Mouse (Mus musculus) left cerebral cortex, adult 8-10 months (tissue): ENCODE measurements around the gene Slc16a9. TPM values are rescaled to one million over a fixed set of nuclear protein-coding genes. Genes with fewer than 3 reads are reported as not detected.

ENCODE experiments used
- DNase-seq, 2 experiments: peaks; one replicate each; pipeline ENCODE4 v3.0.0; 2022; ENCODE audit warnings: low spot score in 2 of 2
- total RNA-seq, 4 experiments: library from RNA; stranded (reverse); gene quantifications; 2 replicates each; pipeline ENCODE4 v1.2.4; 2022

Slc16a9 gene
- total RNA-seq, 4 experiments from 2014 or later, result 1.7 to 3.0 (median 2.1) TPM

DNA sequence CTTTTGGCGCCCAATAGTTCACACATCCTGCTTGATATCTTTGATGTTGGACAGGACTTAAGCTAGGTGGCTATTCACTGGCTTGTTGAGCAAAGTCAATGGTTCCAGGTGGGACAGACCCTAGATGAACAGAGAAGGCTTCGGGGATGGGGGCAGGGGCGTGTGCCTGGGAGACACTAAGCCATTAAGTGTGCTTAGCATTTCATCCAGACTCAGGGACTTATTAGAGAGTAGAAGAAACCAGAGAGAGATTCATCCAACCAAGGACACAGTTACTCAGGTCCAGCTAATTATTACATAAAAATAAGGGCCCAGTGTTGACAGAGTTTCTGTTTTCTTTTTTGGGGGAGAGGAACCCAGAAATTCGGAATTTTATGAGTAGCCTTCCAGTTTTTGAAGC is 5.5 kb downstream of the Slc16a9 start:
- DNase-seq, result no peak

DNA sequence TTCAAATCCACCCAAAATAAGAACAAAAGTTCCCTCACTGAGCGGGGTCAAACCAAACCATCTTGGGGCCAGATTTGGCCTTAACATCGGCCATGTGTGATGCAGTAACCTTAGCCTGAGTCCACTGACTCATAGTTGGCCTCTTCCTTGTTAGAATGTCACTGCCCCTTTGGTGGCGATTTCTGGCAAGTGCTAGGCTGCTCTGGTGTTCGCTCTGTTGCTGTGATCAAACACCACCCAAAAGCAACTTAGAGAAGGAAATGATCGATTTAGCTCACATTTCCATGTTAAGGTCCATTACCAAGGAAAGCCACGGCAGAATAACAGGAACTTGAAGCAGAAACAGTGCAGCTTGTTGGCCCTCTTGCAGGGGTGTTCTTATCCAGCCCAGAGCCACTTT is 5.9 kb downstream of the Slc16a9 start:
- DNase-seq, result no peak

DNA sequence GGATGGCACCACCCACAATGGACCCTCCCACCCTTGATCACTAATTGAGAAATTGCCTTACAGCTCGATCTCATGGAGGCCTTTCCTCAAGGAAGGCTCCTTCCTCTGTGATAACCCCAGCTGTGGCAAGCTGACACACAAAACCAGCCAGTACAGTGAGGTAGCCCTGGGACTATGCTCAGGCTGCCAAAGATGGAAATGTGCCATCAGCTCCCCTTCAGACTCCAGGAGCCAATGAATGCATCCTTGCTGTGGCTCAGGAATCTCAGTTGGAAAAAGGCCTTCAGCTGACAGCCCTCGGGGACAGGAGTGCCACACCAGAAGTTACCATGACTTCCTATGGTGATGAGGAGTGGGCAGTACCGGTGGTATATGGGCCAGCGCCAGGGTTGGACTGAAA is 9.8 kb downstream of the Slc16a9 start:
- no peak for DNase-seq

- DNase-seq, result no peak
Observed at GRCm38 (mm10) chr10:70255601-70256210, 10.8 kb downstream of the Slc16a9 start.

DNA sequence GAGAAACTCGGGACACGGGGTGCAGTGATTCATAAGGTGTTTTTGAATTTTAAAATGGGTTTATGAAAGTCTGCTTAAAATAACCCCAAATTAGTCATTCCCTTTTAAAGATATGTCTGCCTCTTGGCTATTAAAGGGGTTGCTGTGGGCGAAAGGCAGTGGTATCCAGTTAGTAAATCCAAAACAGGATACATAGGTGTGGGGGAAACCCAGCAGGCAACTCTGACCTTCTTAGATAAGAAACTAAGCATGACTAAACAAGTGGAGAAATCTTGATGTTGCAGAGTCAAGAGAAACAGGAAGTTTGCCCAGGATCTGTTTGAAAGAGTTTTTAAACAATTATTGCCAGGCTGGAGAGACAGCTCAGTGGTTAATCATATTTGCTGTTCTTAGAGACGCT is 12.1 kb downstream of the Slc16a9 start:
- no peak for DNase-seq

GRCm38 (mm10) chr10:70260904-70261303 is 16.0 kb downstream of the Slc16a9 start:
- DNase-seq, result no peak

DNA sequence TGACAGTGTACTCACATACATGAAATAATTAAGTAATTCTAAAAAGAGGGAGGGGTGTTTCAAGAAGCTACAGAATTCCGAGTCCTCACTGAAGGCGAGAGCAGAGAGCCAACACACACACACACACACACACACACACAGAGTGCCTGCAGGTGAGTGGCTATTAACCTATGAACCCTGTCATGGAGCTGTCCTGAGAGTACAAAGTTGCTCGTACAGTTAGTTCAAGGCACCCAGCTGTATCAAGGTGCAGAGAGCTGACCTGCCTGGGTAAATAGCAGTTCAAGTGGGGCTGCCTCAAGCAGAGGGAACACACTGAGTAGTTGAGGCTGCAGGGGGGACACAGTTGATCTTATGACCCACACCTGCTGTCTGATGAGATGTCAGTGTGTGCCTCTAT is 17.2 kb downstream of the Slc16a9 start:
- DNase-seq, result no peak

DNA sequence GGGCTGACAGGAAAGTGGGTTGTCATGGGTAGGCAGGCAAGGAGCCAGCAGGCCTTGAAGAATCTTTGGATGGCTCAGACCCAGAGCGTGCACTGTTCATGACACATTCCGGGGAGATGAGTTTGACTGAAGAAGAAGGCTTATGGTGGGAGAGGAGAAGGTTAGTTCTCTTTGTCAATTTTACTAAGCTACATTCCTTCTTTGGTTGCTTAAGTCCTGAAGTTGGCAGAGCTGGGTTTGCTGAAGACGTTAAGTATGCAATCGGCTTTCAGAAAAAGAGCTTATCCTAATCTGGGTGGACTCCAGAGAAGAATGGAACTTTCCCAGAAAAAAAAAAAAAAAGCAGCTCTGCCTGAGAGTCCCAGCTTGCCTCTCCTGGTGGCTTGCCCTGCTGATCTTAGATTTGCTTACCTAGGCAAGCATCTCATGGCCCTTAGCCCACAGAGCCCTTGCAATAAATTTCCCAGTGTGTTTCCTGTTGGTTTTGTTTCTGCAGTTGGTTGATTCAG is 18.8 kb downstream of the Slc16a9 start:
- no peak for DNase-seq

DNA sequence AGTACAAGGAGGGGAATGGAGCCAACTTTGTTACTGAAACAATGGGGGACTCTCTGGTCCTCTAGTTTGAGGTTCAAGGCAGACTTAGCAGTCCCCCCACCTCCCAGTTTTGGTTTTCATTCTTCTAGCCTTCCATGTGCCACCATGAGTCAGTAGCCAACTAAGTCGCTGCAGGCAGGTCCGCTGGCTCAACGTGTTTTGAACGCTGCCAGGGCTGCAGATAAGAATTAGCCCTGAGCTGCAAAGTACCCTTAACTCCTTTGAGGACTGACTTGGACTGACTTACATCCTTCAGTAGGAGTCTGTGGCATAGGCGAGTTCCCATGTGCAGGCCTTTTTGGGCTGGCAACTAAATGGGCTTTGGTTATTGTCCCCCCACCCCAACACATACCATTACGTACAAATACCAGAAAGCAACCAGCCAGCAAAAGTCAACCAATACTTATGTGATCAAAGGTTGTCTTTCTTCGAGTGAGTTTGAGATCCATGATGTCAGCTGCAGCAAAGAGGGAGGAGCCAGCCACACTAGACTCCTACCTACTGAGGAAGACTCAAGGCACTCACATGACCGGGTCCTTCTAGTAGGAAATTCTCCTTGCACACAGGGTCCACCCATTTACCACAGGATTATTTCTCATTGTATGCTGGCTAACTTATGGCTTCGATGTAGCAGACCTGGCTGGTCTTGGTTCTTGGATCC is 19.6 kb downstream of the Slc16a9 start:
- DNase-seq, result no peak

DNA sequence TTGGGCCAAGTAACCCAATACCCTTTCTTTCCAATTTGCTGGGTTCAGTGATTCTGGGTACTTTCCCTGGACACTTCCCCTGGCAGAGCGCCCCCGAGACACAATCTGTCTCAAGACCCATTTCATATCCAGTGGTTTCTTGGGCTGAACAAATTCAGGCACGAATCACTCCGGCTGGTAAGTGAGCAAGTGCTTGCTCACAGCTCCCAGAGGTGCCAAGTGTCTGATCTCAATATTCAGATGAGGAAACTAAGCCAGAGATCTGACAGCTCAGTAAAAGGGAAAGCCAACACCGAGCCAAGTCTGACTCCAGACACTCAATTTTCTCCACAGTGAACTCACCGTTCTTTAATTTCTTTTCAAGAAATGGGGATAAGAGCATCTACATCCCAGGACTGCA is 21.6 kb downstream of the Slc16a9 start:
- no peak for DNase-seq

DNA sequence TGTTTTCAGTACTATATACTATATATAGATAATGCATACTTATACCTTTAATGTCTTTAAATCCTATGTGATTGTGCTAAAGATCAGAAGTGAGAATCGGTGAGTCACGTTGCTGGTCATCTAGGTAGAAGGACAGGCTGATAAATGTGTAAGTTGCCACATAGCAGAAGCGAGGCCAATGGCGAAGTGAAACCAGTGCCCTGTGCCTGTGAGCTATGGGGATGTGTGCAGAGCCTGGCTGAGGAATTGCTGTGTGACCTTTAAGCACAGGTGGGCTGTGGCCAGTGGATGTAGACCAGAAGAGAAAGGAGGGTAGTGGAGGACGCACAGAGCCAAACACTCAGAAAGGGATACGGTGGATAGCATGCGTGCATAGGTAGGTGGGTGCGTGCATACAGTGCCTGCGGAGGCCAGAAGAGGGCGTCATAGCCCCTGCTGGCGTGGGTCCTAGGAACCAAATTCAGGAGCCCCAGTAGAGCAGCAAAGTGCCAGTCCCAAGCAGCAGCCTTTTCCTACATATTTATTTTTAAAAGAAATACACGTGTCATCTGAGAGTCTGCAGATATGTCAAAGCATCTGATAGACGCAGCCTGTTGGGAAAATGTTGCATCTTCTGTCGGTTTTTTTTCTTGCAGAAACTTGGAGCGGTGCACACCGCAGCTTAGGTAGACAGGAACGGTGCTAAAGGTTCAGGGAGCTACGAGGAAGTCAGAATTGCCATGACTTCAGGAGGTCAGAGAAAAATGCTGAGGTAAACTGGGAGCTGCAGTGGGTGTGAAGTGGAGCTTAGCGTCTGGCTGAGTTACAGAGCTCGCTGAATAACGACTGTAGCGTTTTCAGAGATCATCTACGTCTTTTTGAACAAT is 23.9 kb downstream of the Slc16a9 start:
- DNase-seq, result no peak

DNA sequence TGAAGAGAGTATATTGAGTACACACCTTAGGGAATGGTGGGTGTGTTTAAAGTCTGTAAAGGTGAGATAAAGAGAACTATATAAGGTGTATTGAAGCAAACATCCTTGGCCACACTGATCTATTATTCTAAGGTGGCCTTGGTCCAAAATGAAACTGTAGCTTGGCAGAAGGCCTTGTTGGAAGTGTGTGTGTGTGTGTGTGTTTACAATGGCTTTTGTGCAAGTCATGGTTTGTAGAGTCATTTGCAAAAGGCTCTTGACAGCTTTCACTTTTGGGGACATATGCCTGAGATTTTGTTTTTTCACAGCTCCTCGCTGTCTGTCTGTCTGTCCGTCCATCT is 24.5 kb downstream of the Slc16a9 start:
- no peak for DNase-seq

DNA sequence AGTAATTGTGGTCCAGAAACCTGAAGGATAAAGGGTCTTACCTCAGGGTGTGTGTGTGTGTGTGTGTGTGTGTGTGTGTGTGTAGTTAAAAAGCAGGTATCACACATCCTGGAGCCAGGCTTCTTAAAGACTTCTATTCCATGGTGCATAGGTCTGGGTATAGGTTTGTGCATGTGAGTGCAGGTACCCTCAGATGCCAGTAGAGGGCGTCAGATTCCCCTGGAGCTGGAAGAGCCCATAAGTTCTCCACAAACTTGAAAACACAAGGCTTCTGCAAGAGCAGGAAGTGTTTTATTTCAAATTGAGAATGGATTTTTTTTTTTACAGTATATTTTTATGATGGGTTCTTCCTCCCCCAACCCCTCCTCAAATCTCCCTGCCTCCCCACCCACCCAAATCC is 31.8 kb downstream of the Slc16a9 start:
- DNase-seq, result no peak

GRCm38 (mm10) chr10:70279349-70279748 is 34.4 kb downstream of the Slc16a9 start:
- no peak for DNase-seq

DNA sequence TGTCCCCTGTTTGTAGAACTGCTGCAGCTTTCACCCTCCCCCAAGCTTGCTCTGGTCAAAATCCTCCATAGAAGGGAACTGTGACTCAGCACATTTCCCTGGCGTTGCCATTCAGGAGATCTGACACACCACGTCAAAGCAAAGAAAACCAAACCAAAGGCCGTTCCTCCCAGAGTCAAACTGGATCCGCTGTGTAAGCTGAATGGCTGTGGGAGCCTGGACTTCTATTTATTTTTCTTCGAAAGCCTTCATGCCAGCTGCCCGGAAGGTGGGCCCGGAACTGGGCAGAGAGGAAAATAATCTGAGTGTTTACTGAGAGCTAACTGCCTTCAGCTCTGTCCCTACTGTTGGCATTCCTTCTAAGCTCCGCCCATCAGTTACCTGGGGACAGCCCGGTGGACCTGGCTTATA is 42.9 kb downstream of the Slc16a9 start:
- no peak for DNase-seq

DNA sequence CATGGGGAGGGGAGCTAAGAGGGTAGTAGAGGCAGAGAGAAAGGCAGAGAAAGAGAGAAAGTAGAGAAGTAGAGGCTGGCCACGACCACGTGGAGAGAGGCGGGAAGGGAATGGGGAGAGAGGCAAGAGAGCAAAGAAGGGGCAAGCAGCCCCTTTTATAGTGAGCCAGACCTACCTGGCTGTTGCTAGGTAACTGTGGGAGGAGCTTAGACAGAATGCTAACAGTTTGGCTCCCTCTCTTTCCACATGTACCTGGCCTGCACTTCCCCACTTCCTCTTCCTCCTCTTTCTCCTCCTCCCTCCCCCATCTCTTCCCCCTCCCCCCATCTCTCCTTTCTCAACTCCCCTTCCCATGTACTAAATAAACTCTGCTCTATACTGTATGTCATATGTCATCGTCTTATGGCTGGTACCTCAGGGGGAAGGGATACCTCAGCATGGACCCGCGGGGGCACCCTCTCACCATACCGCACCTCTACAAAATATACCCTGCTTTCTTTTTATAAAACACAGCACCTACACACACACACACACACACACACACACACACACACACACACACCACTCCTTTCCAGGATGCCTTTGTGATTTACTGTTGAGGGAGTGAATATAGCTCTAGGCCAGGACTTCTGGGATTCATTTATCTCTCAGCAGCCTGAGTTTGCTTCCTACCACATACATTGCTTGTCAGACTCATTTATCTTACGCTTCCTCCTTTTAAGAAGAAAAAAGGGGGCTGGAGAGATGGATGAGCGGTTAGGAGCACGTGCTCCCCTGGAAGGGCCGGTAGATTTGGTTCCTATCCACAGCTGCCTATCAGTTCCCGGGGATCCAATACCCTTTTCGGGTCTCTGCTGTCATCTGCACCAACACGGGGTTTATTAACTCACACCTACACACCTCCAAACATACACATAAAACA is 43.8 kb downstream of the Slc16a9 start:
- DNase-seq, result no peak

GRCm38 (mm10) chr10:70292014-70292413 is 47.1 kb downstream of the Slc16a9 start:
- DNase-seq, result no peak

- no peak for DNase-seq
Observed at GRCm38 (mm10) chr10:70294094-70294493, 49.2 kb downstream of the Slc16a9 start.

GRCm38 (mm10) chr10:70296531-70297366 is 51.8 kb downstream of the Slc16a9 start:
- peak; percentile 51 to 69 for DNase-seq

GRCm38 (mm10) chr10:70299118-70299517 is 54.2 kb downstream of the Slc16a9 start:
- DNase-seq, result no peak
